Mouse (Mus musculus) spleen, adult 12 weeks (tissue): Measurements from ENCODE around the gene Gm20388.

Experiments
- DNase-seq: peaks from one replicate; pipeline ENCODE4 v3.0.0; 2022; ENCODE audit warnings: low spot score

Gm20388 gene

DNA sequence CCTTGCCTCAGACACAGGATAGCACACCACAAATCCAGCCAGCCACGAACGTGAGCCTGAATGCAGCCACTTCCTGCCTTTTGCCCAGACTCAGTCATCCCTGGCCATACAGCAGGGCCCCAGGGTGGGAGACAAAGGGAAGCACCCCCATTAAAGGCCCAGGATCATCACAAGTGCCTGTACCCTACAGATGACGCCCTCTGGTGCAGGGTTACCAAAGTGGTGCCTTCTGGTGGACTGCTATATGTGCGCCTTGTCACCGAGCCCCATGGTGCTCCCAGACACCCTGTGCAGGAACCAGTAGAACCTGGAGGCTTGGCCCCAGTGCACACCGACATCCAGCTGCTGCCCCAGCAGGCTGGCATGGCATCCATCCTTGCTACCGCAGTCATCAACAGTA lies 2422.9 kb downstream of the Gm20388 start:
- DNase-seq = peak; percentile 1

DNA sequence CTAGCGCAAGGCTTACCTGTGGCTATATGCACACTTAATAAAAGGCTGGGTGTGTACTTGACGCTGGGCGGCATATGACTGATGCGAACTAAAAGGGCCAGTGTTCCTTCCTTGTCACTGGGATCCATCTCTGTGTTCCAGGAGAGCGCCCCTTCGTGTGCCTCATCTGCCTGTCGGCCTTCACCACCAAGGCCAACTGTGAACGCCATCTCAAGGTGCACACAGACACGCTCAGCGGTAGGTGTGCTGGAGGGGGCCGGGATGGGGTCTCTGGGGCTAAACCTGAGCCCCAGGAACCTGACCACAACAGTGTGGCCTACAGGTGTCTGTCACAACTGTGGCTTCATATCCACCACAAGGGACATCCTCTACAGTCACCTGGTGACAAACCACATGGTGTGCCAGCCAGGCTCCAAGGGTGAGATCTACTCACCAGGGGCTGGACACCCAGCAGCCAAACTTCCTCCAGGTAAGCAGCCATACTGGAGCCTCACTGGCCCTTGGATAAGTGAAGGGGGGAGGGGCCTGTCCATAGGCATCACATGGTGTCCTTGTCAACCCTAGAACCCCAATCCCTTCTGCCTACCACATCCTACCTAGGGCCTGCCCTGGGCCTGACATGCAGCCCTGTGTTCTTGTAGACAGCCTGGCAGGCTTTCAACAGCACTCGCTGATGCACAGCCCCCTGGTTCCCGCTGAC lies 2424.3 kb downstream of the Gm20388 start:
- peak; percentile 3 for DNase-seq

DNA sequence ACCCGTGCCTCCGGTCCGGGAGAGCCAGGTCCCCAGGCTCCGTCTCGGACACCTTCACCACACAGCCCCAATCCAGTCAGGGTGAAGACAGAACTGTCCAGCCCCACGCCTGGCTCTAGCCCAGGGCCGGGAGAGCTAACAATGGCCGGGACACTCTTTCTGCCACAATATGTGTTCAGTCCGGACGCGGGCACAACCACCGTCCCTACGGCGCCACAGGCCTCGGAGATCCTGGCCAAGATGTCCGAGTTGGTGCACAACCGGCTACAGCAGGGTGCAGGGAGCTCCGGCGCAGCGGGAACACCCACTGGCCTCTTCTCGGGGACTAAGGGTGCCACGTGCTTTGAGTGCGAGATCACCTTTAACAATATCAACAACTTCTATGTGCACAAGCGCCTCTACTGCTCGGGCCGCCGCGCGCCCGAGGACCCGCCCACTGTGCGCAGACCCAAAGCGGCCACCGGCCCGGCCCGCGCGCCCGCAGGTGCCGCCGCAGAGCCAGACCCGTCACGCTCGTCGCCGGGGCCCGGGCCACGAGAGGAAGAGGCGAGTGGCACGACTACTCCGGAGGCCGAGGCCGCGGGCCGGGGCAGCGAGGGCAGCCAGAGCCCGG lies 2425.1 kb downstream of the Gm20388 start:
- no peak for DNase-seq

DNA sequence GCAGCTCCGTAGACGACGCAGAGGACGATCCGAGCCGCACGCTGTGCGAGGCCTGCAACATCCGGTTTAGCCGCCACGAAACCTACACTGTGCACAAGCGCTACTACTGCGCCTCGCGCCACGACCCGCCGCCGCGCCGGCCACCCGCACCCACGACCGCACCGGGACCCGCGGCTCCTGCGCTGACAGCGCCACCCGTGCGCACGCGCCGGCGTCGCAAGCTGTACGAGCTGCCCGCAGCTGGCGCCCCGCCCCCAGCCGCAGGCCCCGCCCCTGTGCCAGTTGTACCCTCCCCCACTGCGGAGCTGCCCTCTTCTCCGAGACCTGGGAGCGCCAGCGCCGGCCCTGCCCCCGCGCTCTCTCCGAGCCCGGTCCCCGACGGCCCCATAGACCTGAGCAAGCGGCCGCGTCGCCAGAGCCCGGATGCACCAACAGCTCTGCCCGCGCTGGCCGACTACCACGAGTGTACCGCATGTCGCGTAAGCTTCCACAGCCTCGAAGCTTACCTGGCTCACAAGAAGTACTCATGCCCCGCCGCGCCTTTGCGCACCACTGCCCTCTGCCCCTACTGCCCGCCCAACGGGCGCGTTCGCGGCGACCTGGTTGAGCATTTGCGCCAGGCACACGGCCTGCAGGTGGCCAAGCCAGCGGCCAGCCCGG lies 2425.7 kb downstream of the Gm20388 start:
- DNase-seq = no peak

- no peak for DNase-seq
Measured at GRCm38 (mm10) chr8:122338852-122339251, 2428.2 kb downstream of the Gm20388 start.

DNA sequence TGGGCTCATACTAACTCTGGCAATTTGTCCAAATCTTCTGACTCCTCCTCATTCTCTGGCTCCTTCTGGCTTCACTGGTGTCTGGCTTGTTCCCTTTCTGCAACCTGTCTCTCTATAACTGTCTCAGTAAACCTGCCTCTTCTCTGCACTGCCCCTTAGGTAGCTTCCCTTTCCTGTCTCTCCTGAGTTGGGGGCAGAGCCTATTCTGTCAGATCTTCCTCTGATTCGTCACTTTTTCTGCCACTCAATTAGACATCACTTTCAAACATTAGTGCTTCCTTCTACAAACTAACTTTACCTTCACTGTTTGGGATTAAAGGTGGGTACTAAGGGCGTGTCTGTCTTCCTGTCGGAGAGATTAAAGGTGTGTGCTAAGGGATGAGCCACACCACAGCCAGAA lies 2430.1 kb downstream of the Gm20388 start:
- DNase-seq = no peak

DNA sequence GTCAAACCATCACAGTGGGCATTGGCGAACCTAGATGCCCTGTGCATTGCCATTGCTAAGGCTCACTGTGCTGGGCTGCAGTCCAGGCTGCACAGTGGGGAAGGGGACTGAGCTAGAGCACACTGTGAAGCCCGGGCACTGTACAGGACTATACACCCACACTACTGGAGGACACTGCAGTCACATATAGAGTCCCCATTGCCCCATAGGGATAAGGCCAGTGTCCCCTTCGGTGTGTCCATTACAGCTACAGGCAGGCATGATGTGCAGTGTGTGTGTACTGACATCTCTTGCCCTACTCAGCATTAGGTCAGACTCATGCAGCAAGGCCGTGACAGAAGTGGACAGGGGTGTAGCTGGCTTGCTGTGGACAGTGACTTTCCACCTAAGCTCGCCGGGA lies 2431.1 kb downstream of the Gm20388 start:
- no peak for DNase-seq

GRCm38 (mm10) chr8:122342362-122342761 lies 2431.7 kb downstream of the Gm20388 start:
- no peak for DNase-seq

DNA sequence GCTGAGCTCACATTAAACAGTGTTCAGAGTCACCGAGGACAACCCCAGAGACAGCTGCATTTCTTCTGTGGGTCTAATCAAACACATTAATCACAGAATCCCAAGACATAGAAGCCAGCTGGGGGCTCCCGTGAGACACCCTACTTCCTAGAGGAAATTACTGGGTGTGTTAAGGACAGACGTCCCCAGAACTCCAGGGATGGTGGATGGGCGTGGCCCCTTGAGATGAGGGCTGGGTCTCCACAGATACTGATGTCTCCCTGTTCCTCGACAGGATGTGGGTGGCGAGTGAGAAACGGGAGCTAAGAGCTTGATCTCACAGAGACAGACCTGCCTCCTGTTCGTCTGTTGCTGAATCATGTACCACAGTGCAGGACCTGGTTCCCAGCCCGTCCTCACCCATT lies 2432.2 kb downstream of the Gm20388 start:
- DNase-seq = no peak

DNA sequence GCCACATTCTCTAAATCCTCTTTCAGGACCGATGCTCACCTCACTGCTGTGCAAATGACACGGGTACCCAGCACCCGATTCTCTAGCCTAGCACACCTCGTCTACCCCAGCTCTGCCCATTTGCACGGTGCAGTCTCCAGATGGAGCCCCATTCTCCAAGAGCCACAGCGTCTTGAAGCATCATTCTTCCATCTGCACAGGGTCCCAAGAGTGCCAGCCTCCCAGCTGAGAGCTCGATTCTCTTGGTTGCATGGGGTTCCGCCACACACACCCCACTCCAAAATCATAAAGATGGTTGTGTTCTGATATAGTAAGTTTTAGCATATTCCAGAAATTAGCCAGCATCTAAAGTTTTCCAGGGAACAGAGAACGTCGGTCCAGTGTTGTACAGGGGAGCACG lies 2432.7 kb downstream of the Gm20388 start:
- DNase-seq = no peak

GRCm38 (mm10) chr8:122343758-122344157 lies 2433.1 kb downstream of the Gm20388 start:
- no peak for DNase-seq

- no peak for DNase-seq
Measured at GRCm38 (mm10) chr8:122344219-122344618, 2433.6 kb downstream of the Gm20388 start.

- DNase-seq = no peak
Measured at GRCm38 (mm10) chr8:122345181-122346095, 2434.8 kb downstream of the Gm20388 start.

- no peak for DNase-seq
Measured at GRCm38 (mm10) chr8:122347811-122348552, 2437.3 kb downstream of the Gm20388 start.

DNA sequence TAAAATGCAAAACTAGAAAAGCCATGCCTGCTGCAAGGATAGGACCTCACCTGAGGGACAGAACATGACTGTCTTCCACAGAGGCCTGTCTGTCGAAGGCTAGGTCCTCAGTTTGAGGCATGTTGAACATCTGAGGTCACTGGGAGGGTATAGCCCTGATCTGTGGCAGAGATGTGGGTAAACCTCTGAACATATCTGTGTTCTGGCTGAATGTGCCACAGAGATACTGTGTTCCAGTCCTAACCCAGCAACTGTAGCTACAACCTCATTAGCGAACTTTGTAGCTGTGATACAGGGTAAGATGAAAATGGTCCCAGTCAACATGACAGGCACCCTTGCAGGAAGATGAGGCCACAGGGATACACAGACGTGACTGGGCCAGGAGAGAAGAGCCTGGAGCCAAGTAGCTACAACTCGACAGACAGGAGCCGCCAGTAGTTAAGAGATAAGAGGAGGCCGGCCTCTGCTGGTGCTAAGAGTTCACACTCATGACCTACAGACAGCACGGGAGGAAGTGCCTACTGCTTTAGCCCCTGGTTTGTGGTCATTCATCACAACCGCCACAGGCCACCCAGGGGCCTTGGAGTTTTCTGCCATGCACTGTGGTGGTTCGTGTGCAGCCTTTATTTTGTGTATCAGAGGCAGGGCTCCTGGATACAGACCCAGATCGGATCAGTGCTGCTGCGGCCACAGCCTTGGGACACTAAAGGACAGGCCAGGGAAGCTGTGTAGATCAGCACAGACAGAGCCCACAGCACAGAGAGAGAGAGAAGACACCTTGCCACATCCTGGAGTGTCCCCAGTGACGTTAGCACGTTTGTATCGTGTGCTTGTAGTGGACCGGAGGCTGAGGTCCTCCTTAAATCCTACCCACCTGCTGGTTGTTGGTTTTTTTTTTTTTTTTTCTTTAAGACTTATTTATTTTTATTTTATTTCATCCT lies 2439.0 kb downstream of the Gm20388 start:
- DNase-seq = no peak

- no peak for DNase-seq
Measured at GRCm38 (mm10) chr8:122350309-122351089, 2439.9 kb downstream of the Gm20388 start.

DNA sequence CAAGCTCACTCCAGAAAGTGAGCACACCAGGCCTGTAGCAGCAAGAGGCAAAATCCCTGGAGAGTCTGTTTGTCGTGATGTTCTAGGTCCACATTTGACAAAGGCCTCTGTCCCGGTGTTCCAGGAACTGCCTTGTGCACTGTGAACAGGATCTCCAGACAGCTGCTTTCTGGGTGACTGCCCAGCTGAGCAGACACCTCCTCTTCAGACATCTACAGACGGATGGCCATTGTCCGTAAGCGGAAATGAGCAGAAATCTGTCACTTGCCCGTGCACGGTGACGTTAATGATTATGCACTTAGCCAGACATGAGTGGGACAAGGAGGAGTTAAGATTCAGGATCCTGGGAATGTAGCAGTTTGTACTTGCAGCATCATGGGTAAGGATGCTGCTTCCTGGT lies 2443.5 kb downstream of the Gm20388 start:
- DNase-seq = no peak

GRCm38 (mm10) chr8:122355642-122356606 lies 2445.3 kb downstream of the Gm20388 start:
- DNase-seq = no peak
